Mouse (Mus musculus) hematopoietic multipotent progenitor cell, adult 10-12 weeks (in vitro differentiated cells): Measurements from ENCODE around the gene Nlrp4a. TPM values are rescaled to one million over a fixed set of nuclear protein-coding genes. Genes with fewer than 3 reads are reported as not detected.

ENCODE experiments used
- polyA plus RNA-seq: library from polyadenylated mRNA; stranded (reverse); fragments of >175 nt; gene quantifications from 2 replicates; pipeline ENCODE4 v1.2.3, GENCODE M21; 2012; ENCODE audit warnings: low replicate concordance

Nlrp4a gene
- polyA plus RNA-seq, result not detected in 2 replicates

GRCm38 (mm10) chr7:26434813-26435212 lies at the start of gene Nlrp4a:
TSS of gene Nlrp4a (plus strand) at chr7:26435113.

DNA sequence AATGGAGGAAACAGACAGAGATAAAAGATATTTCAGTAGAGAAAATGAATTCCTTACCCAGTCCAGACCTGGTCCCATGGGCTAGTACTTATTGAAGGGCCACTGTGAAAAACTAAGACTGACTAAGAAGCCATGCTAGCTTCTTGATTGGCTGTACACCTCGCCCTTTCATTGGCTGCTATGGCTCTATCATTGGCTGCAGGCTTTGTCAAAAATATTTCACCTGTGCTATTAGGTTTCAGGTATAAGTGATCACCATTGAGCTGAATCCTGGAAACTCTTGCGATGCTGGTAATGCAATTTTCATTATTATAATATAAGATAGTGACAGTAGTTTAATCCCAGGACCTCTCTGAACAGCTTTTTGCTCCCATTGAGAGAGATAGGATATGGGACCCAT lies 31.3 kb upstream of the Nlrp4a start, which contains the start of gene Nlrp9c:
TSS of gene Nlrp9c (minus strand) at position 101 of the 400 bp plus-strand sequence.

Other genes with a start within 250 kb of the Nlrp4a start
- 0.03 TPM in 1 of 2 replicates, not detected in the other for gene Vmn1r184, start 174.8 kb upstream of the Nlrp4a start, polyA plus RNA-seq
- gene Cyp2a4, start 127.9 kb upstream of the Nlrp4a start, polyA plus RNA-seq, result not detected in 2 replicates
- gene Nlrp9c, start 31.4 kb upstream of the Nlrp4a start, polyA plus RNA-seq, result not detected in 2 replicates
- not detected in 2 replicates for gene Nlrp9a, start 99.9 kb downstream of the Nlrp4a start, polyA plus RNA-seq
- not detected in 2 replicates for gene Vmn1r185, start 183.4 kb downstream of the Nlrp4a start, polyA plus RNA-seq